ENCODE assay signal across 13 mouse cellular contexts in genomic region chr1:57633986-57634385, GRCm38 (mm10).
DNase-seq lines count a peak whose midpoint lies in the region.
"Had no signal": no experiment of that assay in that cellular context is flagged by ENCODE, and none has a peak within 500 bp of the region (broad histone marks: within the 10 kb centered on the region; RNA-seq: fewer than 3 reads in every experiment).

No protein-coding gene starts in this region.

- peak; percentile 36 for DNase-seq in layer of hippocampus, adult 9-11 months
- no peak for DNase-seq in layer of hippocampus, postnatal 10 days (ENCODE audit: low spot score in 2 of 2)
- DNase-seq in frontal cortex, adult 2 months (ENCODE audit: extremely low spot score in 1 of 2, low spot score in 1 of 2) = peak; percentile 62 to 66
- peak; percentile 22 to 62 for DNase-seq in left cerebral cortex, adult 9 months (ENCODE audit: low spot score in 2 of 2)
- DNase-seq in right cerebral cortex, postnatal 36 days (ENCODE audit: low spot score in 2 of 2) = peak; percentile 26 to 66
- no peak for DNase-seq in heart, postnatal 10 days
- no peak for DNase-seq in urinary bladder, postnatal 14 days (ENCODE audit: low spot score)
- DNase-seq: adrenal gland, postnatal 10 days; cerebellum, adult 9-10 months; gastrocnemius, postnatal 36 days; heart, postnatal 4 days; liver, embryonic 13.5 days; thymus, adult 18-20 months had no signal

- intact Hi-C loops in heart, postnatal 10 days (cut with DNase I) = no loop called here

Comparison
In these comparisons a context has a peak if more than half of its experiments do, and no peak if none do; other contexts are left out.
1. DNase-seq: peak in layer of hippocampus, adult 9-11 months (single experiment), frontal cortex, adult 2 months (2 of 2), left cerebral cortex, adult 9 months (2 of 2) and right cerebral cortex, postnatal 36 days (2 of 2); none in layer of hippocampus, postnatal 10 days (0 of 2), heart, postnatal 10 days (0 of 2) and urinary bladder, postnatal 14 days (single experiment).